Mouse (Mus musculus) heart, postnatal 0 days (tissue): ENCODE results near the gene Myl6b.

ENCODE experiments used
- CTCF ChIP-seq: IDR thresholded peaks from 2 replicates; pipeline ENCODE4 v1.5.1; 2016; ENCODE audit warnings: antibody characterized with exemption, control low read depth, low read depth
- EP300 ChIP-seq: IDR thresholded peaks from 2 replicates; pipeline ENCODE4 v1.6.1; 2016; ENCODE audit warnings: antibody characterized with exemption, low read depth

- TF ChIP-seq CTCF (no peak), EP300 (no peak)
These were observed 9.1 kb downstream of the Myl6b start for GRCm38 (mm10) chr10:128489380-128489779.
